Mouse (Mus musculus) left cerebral cortex, adult 2 months (tissue): ENCODE measurements around the gene Pi16. TPM values are rescaled to one million over a fixed set of nuclear protein-coding genes. Genes with fewer than 3 reads are reported as not detected.

ENCODE experiments used
- DNase-seq, 2 experiments: peaks; one replicate each; pipeline ENCODE4 v3.0.0; 2021 to 2022; ENCODE audit warnings: low spot score in 2 of 2, mixed read lengths in 1 of 2; ENCODE audit errors: extremely low spot score in 1 of 2
- H3K27ac ChIP-seq: fragments of 200-600 bp; 2 replicates; pipeline ENCODE4 v1.8.1; 2022
- H3K4me3 ChIP-seq: fragments of 200-600 bp; 2 replicates; pipeline ENCODE4 v1.8.1; 2022
- CTCF ChIP-seq: fragments of 200-600 bp; IDR thresholded peaks from 2 replicates; pipeline ENCODE4 v1.8.1; 2022; ENCODE audit warnings: antibody characterized with exemption, mild to moderate bottlenecking, moderate library complexity
- intact Hi-C: fragments of 180-260 bp; cut with DNase I; formaldehyde crosslinking; loops from one replicate; pipeline ENCODE4 v1.15.1; 2025
- total RNA-seq, 2 experiments: library from RNA; stranded (reverse); gene quantifications; 2 replicates each; pipeline ENCODE4 v1.2.3; 2021

The Pi16 gene
- total RNA-seq, 2 experiments from 2014 or later = 1.2 to 1.4 TPM

DNA sequence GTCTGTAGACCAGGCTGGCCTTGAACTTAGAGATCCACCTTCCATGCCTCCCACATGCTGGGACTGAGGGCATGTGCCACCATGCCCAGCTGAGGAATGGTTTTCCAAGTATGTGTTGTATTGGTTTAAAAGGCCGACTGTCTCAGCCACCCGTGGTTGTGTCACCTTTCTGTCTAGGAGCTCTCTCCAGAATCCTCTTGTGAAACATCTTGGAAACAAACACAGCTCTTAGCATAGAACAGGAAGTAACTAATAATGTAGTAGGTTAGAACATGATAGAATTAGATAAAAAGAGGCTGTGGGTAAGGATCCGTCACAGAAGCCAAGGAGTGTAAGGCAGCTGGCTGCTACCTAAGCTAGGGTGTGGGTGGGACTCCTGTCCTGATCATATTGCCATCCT is 24.5 kb upstream of the Pi16 start:
- TF ChIP-seq CTCF = no peak
- no peak for DNase-seq
- Histone ChIP-seq H3K27ac (no peak overlapping the region), H3K4me3 (no peak overlapping the region)
- intact Hi-C loops = no loop called here

DNA sequence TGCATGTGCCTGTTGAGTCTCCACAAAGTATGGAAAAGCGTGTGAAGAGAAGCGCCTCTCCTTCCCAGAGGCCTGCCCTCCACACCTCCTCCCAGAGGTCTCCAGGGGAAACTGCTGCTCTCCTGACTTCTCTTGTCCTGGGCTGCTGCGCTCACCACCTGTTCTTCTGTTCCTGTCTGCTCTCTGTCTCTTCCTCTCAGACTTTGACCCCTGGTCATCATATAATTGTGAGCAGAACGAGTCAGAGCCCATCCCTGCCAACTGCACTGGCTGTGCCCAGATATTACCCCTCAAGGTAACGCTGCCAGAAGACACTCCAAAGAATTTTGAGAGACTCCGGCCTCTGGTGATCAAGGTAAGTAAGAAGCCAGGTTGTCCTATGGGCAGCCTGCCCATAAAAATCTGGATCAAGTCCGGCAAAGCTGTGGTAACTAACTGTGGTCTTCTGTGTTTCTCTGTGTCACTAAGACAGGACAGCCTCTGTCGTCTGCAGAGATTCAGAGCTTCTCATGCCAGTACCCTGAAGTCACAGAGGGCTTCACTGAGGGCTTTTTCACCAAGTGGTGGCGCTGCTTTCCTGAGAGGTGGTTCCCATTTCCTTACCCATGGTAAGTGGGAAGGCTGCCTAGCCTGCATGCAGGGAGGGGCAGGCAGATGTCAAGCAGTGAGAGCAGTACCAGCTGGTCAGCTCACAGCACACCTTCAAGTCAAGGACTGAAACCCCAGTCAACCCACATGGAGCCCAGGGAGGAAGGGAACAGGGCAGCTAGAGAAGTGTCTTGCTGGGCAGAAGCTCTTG is 23.5 kb upstream of the Pi16 start:
- no peak for DNase-seq
- peak; percentile 8; the same call in 1 of the 2 replicates for TF ChIP-seq CTCF
- H3K27ac ChIP-seq = no peak overlapping the region
- no peak overlapping the region for H3K4me3 ChIP-seq
- intact Hi-C loops = no loop called here

DNA sequence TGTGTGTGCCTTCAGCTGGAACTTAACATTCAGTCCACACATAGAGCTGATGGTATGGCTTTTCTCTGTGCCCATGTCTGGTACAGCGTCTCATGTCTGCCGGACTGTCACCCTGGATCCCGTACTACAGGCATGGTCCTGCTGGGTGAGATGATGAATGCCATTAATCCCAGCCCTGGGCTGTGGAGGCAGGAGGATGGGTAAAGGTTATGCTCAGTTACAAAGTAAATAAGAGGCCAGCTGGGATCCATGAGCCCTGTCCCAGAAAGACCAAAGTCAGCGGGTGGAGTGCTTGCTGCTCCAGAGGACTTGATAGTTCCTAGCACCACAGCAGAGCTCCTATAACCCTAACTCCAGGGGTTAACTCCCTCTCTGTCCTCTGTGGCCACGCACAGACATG is 21.6 kb upstream of the Pi16 start:
- Histone ChIP-seq H3K27ac (no peak overlapping the region), H3K4me3 (no peak overlapping the region)
- TF ChIP-seq CTCF = no peak
- intact Hi-C loops = no loop called here
- DNase-seq = no peak

DNA sequence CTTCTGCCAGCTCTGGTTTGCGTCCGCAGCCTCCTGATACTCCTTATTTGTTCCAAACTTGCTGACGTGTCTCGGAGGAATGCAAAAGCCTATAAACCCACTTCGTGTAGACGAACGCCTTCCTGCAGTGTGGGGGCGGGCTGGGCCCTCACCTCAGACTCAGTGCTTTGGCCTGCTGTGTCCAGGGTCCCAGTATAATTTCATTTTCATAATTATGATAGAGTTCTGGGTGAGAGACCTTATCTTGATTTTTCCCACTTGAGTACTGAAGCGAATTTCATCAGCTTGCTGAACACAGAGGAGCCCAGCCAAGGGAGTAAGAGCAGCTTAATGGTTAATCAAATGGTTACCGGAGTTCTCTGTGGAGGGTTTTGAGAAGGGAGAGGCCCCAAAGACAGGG is 20.2 kb upstream of the Pi16 start:
- no peak for TF ChIP-seq CTCF
- Histone ChIP-seq H3K27ac (no peak overlapping the region), H3K4me3 (no peak overlapping the region)
- intact Hi-C loops = no loop called here
- no peak for DNase-seq

DNA sequence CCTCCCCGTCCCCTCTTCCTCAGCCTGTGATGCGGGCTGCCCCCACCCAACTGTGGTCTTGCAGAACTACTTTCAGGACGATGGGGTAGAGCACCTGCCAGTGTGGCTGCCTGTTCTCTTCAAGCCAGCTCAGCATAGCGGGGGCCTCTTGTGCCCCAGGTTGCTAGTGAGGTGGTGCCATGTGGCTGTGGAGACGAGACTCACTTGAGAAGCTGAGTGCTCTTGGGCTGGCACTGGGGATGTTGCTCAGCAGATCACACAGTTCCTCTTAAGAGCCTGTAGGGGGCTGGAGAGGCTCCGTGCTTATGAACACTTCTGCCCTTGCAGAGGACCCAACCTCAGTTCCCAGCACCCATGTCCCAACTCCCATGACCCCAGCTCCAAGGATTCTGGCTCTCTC is 19.7 kb upstream of the Pi16 start:
- DNase-seq = no peak
- peak; percentile 9; the same call in 1 of the 2 replicates for TF ChIP-seq CTCF
- H3K4me3 ChIP-seq = no peak overlapping the region
- intact Hi-C loops = no loop called here
- no peak overlapping the region for H3K27ac ChIP-seq

DNA sequence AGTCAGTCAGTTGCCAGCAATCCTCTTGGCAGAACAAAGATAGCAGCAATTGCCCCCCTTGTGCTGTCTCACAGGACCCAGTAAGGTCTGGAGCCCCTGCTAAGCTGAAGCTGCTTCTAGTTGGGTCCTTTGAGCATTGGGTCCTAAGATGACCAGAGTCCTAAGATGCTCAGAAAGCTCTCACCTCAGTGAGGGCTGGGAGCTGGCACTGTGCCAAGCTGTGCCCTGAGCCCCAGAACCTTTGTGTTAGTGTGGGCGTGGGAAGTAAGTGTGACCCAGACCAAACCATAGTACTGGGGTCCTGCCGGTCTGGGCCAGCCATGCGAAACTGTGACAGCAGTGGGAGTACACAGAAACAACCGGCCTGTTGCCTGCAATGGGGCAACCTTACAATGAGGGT is 18.2 kb upstream of the Pi16 start:
- DNase-seq = no peak
- TF ChIP-seq CTCF = no peak
- intact Hi-C loops = no loop called here
- Histone ChIP-seq H3K4me3 (no peak overlapping the region), H3K27ac (no peak overlapping the region)

DNA sequence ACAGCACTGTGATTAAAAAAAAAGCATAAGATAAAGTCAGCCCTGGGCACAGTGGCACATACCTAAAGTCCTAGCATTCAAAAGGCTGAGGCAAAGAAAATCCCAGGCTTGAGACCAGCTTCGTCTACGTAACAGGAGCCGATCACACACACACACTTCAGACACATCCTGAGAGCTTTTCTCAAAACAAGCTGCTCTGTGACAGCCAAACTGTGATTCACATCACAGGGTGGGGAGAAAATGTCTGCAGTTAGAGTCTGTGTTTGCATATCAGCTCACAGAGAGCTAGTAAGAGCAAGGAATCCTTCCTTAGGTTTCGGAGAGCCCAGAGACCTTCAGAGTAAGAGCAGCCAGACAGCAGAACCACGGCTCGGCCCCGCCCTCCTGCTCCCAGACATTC is 16.6 kb upstream of the Pi16 start:
- TF ChIP-seq CTCF = no peak
- DNase-seq = no peak
- intact Hi-C loops = no loop called here
- no peak overlapping the region for H3K4me3 ChIP-seq
- peak overlapping the region; percentile 61 for H3K27ac ChIP-seq

DNA sequence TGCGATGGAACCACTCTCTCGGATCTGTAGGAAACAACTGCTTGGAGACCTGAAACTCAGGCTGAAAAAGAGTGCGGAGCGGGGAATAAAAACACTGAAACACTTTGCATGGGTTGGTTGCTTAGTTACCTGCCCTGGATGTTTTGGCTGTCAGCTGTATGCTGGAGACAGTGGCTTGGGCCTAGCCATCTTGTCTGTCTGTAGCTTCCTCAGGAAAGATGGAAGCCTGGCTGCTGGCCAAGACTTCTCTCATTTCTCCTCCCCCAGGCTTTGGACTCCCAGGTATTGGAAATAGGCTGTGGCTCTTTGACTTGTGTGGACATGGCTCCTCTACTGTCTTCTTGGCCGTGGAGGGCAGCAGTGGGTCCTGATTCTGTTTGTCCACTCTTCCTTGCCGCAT is 16.1 kb upstream of the Pi16 start:
- DNase-seq = no peak
- no peak for TF ChIP-seq CTCF
- peak overlapping the region; percentile 61 for H3K27ac ChIP-seq
- H3K4me3 ChIP-seq = no peak overlapping the region
- intact Hi-C loops = no loop called here

DNA sequence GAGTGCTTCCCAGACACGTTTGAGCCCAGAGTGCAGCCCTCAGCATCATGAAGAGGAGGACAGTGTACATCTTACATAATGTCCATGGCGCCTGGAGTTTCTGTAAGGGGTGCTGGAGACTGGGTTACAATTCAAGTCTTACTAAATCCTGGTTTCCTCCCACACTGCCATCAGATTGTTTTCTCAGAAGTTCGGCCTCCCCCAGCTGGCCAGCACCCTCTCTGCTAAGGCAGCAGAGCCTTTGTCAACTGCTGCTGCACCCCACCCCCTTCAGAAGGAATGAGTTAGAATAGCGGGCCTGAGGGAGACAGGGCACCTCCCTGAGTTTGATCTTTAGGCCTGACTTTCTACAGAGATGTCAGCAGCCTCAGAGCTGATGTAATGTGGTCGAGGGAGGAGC is 15.3 kb upstream of the Pi16 start:
- Histone ChIP-seq H3K4me3 (no peak overlapping the region), H3K27ac (peak overlapping the region; percentile 61)
- intact Hi-C loops = no loop called here
- no peak for DNase-seq
- no peak for TF ChIP-seq CTCF

DNA sequence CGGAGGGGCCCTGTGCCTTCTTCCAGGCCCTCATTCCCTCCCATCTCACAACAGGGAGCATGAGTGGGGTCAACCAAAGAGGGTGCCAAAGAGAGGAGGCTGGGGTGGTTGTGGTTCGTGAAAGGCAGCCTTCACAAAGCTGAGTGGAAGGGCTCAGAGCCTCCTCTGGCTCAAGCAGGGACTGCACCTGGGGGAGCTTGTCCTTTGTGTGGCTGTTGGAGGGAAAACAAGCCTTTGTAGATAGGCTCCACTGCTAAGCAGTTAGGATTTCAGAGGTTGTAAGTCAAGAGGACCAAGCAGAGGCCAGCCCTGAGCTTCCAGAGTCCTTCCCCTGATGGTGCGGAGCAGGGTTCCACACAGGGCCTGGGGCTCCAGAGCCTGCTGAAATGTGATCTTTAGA is 14.4 kb upstream of the Pi16 start:
- no peak for DNase-seq
- H3K4me3 ChIP-seq = no peak overlapping the region
- no peak overlapping the region for H3K27ac ChIP-seq
- intact Hi-C loops = no loop called here
- TF ChIP-seq CTCF = peak; percentile 30

DNA sequence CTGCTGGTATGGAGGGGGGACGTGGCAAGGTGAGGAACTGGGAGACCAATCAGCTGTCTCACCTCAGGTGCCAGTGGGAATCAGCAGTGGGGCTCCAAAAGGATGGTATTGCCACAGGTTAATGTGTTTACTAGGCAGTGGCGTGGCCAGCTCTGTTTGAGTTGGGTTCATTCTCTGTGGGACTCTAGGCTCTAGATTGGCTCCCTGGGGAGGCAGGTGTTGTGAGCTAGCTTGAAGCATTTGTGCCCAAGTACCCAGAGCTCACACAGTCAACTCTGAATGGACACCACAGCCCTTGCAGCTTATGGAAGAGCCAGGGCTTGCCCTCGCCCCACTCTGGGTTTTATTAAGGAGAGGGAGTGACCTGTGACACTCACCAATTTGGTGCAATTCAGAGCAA is 13.6 kb upstream of the Pi16 start:
- no peak overlapping the region for H3K27ac ChIP-seq
- DNase-seq = no peak
- intact Hi-C loops = no loop called here
- H3K4me3 ChIP-seq = no peak overlapping the region
- no peak for TF ChIP-seq CTCF

DNA sequence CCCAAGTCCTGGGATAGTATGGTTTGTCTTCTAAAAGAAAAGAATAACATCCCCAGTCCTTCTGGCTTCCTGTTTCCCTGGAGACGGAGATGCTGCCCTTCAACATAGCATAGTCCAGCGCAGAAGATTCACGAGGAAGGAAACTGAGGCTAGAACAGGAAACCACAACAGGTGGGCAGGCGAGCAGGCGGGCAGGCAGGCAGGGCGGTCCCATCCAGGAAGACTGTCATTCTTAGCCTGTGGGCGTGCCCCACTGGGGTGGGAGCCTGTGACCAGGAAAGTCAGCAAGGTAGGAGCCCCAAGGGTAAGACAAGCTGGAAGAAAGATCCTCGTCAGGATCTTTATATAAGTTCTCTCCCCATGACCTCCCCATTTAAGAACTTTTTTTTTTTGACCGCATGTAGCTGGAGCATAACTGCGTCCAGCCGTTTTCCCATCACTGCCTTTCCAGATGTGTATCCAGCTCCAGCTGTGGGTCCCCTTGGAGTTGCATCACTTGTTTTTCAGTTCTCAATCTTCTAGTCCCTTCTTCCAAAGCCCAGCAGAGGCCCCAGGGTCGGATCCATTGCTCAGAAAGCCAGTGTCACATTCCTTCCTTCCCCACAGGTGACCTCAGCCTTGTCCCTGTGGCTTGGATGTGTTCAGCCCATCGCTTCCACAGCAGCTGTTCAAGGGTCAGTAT is 13.0 kb upstream of the Pi16 start:
- Histone ChIP-seq H3K4me3 (no peak overlapping the region), H3K27ac (no peak overlapping the region)
- DNase-seq = no peak
- no peak for TF ChIP-seq CTCF
- intact Hi-C loops = no loop called here
